Mouse (Mus musculus) megakaryocyte, embryonic 14.5 days (primary cell): ENCODE results near the gene Plau.

Experiments
- FLI1 ChIP-seq: IDR thresholded peaks from 2 replicates; pipeline ENCODE4 v1.6.1; 2012; ENCODE audit warnings: low read length, inconsistent platforms, mixed read lengths
- GATA1 ChIP-seq: IDR thresholded peaks from 3 replicates; pipeline ENCODE4 v1.6.1; 2012; ENCODE audit warnings: mixed read lengths, low read length, inconsistent platforms, borderline replicate concordance

GRCm38 (mm10) chr14:20845577-20846088, 9.2 kb downstream of the Plau start:
- no peak for TF ChIP-seq GATA1
- no peak for TF ChIP-seq FLI1
